Mouse (Mus musculus) CH12.LX (cell line): ENCODE results near the gene Slc6a20a.

Source experiments
- CHD1 ChIP-seq: IDR thresholded peaks from 2 replicates; pipeline ENCODE4 v1.6.1; 2012; ENCODE audit warnings: low read depth, low read length, improper control_type of control experiment, inconsistent platforms
- CTCF ChIP-seq, 2 experiments: IDR thresholded peaks in 1 of 2; conservative IDR thresholded peaks in 1 of 2; 2 replicates each; pipeline ENCODE4 v1.5.1; 2011 to 2012; ENCODE audit warnings: low read depth in 2 of 2, low read length in 2 of 2, improper control_type of control experiment in 1 of 2, inconsistent platforms in 1 of 2, mild to moderate bottlenecking in 1 of 2, moderate library complexity in 1 of 2
- HCFC1 ChIP-seq: IDR thresholded peaks from 2 replicates; pipeline ENCODE4 v1.6.1; 2012; ENCODE audit warnings: low read depth, mild to moderate bottlenecking, inconsistent platforms, low read length, improper control_type of control experiment
- JUND ChIP-seq: conservative IDR thresholded peaks from 2 replicates; pipeline ENCODE4 v1.6.1; 2011; ENCODE audit warnings: low read depth, low read length, improper control_type of control experiment
- KAT2A ChIP-seq: IDR thresholded peaks from 2 replicates; pipeline ENCODE4 v1.6.1; 2012; ENCODE audit warnings: low read length, improper control_type of control experiment, inconsistent platforms; ENCODE audit not compliant: insufficient replicate concordance
- NRF1 ChIP-seq: IDR thresholded peaks from 2 replicates; pipeline ENCODE4 v1.6.1; 2014; ENCODE audit warnings: low read depth, mild to moderate bottlenecking, inconsistent platforms, low read length, improper control_type of control experiment, moderate library complexity
- POLR2A ChIP-seq: IDR thresholded peaks from 2 replicates; pipeline ENCODE4 v1.6.1; 2011; ENCODE audit warnings: low read depth, mild to moderate bottlenecking, improper control_type of control experiment, low read length
- TCF12 ChIP-seq: IDR thresholded peaks from 2 replicates; pipeline ENCODE4 v1.6.1; 2014; ENCODE audit warnings: low read depth, mild to moderate bottlenecking, inconsistent platforms, low read length, improper control_type of control experiment

DNA sequence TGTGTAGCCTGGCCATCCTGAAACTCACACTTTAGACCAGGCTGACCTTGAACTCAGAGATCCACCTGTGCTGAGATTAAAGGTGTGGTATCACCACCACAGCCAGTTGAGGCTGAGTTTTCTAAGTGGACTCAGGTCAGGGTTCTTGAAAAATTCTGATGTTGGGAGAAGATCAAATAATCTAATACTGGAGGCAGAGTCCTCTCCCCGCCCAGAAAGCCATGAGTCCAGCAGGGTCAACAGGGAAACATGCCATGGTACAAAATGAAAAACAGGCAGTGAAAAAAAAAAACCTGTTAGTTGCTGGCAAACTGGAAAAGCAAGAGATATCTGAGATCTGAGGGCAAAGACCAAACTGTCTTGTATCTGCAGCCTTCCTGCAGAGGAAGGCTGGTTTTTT, 38.6 kb downstream of the Slc6a20a start:
- TF ChIP-seq CHD1 (no peak), CTCF (conservative IDR thresholded peaks at IDR 0.05 in 1 of 2, IDR thresholded peaks at IDR 0.05 in 1 of 2; ENCODE audit: low read depth in 2 of 2, low read length in 2 of 2) (no peak), KAT2A (no peak), TCF12 (no peak), NRF1 (no peak), JUND (no peak), HCFC1 (no peak), POLR2A (no peak)
